Comparison of ENCODE assay signal across 16 mouse cellular contexts in the genomic region with DNA sequence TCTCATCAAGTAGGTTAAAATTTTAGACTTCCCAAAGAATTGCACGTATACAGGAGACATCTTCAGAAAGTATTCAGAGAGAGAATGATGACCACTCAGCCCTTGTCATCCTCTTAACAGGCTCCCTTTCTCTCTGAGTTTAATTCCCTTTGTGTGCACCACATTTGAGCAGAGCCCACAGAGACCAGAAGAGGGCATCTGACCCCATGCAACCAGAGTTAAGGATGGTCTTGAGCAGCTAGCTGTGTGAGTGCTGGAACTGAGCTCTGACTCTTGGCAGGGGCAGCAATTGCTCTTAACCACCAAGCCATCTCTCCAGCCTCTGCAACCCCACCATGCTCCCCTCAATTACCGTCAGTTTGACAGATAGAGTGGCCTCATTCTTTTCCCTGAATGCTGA. TPM values are rescaled to one million over a fixed set of nuclear protein-coding genes. Genes with fewer than 3 reads are reported as not detected.
A peak's percentile ranks its signal among the peaks of the same experiment; 100 is the strongest.
DNase-seq lines count a peak whose midpoint lies in the region; ATAC-seq and TF ChIP-seq lines count a peak whose summit lies in the region.
"Had no signal": no experiment of that assay in that cellular context is flagged by ENCODE, and none has a peak within 500 bp of the region (broad histone marks: within the 10 kb centered on the region; RNA-seq: fewer than 3 reads in every experiment).

No protein-coding gene starts in this region.

- H3K4me1 ChIP-seq in hindbrain, postnatal 0 days (ENCODE audit: insufficient read depth, low read length), result no peaks in the 10 kb centered on the region
- H3K4me1 ChIP-seq in hindbrain, embryonic 11.5 days (replicated peaks; ENCODE audit: control insufficient read depth, insufficient read depth, low read length), result no peaks in the 10 kb centered on the region
- H3K4me1 ChIP-seq in lung, adult 2 months (ENCODE audit: control insufficient read depth, insufficient read depth, low read length), result no peaks in the 10 kb centered on the region
- H3K4me1 ChIP-seq: embryonic facial prominence, embryonic 13.5 days; forebrain, embryonic 10.5 days; limb, embryonic 15.5 days; neural tube, embryonic 12.5 days had no signal

- peak; percentile 36 for TF ChIP-seq CTCF in hindbrain, postnatal 0 days (IDR thresholded peaks at IDR 0.05; ENCODE audit: low read depth)
- TF ChIP-seq CTCF in lung, adult 2 months (IDR thresholded peaks at IDR 0.05; ENCODE audit: insufficient read depth, low read length), result 0 out of 2 replicates have a peak, but pooled peaks have one; percentile 5

- no peak for DNase-seq in hindbrain, postnatal 0 days (ENCODE audit: low spot score)
- no peak for DNase-seq in hindbrain, embryonic 11.5 days (ENCODE audit: low spot score)
- DNase-seq in lung, adult 2 months, result no peak
- DNase-seq in lung, postnatal 10 days, result no peak
- peak; percentile 52 for DNase-seq in ES-CJ7 (ENCODE audit: low read depth, low spot score)
- no peak for DNase-seq in gastrocnemius, adult 8-10 months (ENCODE audit: low spot score in 2 of 2)
- DNase-seq in cerebellum, adult 9-10 months, result no peak
- DNase-seq: adrenal gland, postnatal 25 days; heart, postnatal 10 days; lung, postnatal 4 days; midbrain, embryonic 14.5 days had no signal

- TF ChIP-seq POLR2A in lung, adult 2 months (IDR thresholded peaks at IDR 0.05; ENCODE audit: borderline replicate concordance, extremely low read depth, low read depth, low read length), result no peak

- no peaks in the 10 kb centered on the region for H3K36me3 ChIP-seq in hindbrain, postnatal 0 days (ENCODE audit: insufficient read depth, low read length)
- H3K36me3 ChIP-seq in hindbrain, embryonic 11.5 days (ENCODE audit: control insufficient read depth, insufficient read depth, low read length), result no peaks in the 10 kb centered on the region
- H3K36me3 ChIP-seq: embryonic facial prominence, embryonic 13.5 days; forebrain, embryonic 10.5 days; limb, embryonic 15.5 days; neural tube, embryonic 12.5 days had no signal

- H3K4me3 ChIP-seq in hindbrain, postnatal 0 days (ENCODE audit: low read length), result no peak overlapping the region
- H3K4me3 ChIP-seq in hindbrain, embryonic 11.5 days (ENCODE audit: low read depth, low read length), result no peak overlapping the region
- no peak overlapping the region for H3K4me3 ChIP-seq in lung, adult 2 months (replicated peaks; ENCODE audit: extremely low read depth, low read depth, low read length)
- H3K4me3 ChIP-seq: embryonic facial prominence, embryonic 13.5 days; forebrain, embryonic 10.5 days; limb, embryonic 15.5 days; neural tube, embryonic 12.5 days had no signal

- ATAC-seq in hindbrain, postnatal 0 days, result no peak
- ATAC-seq in hindbrain, embryonic 11.5 days (ENCODE audit: low FRiP score), result no peak
- 0 out of 2 replicates have a peak, but pooled peaks have one; percentile 44 for ATAC-seq in granulocyte monocyte progenitor cell, adult 5-6 weeks (replicated peaks; ENCODE audit: poor library complexity, severe bottlenecking)

- 39% methylated on average over 2 of the region's 2 CpGs for WGBS in hindbrain, postnatal 0 days
- WGBS in hindbrain, embryonic 11.5 days, result 22% methylated on average over 2 of the region's 2 CpGs
- WGBS in lung, adult 2 months, result 38% methylated on average over 2 of the region's 2 CpGs

- no peak overlapping the region for H3K9ac ChIP-seq in hindbrain, postnatal 0 days (replicated peaks; ENCODE audit: low read length)
- no peak overlapping the region for H3K9ac ChIP-seq in hindbrain, embryonic 11.5 days (ENCODE audit: low read depth, low read length)
- H3K9ac ChIP-seq: embryonic facial prominence, embryonic 13.5 days; limb, embryonic 15.5 days; neural tube, embryonic 12.5 days had no signal

- no peaks in the 10 kb centered on the region for H3K27me3 ChIP-seq in hindbrain, postnatal 0 days (ENCODE audit: insufficient read depth, low read length)
- no peaks in the 10 kb centered on the region for H3K27me3 ChIP-seq in hindbrain, embryonic 11.5 days (ENCODE audit: control insufficient read depth, insufficient read depth, low read length)
- H3K27me3 ChIP-seq: neural tube, embryonic 12.5 days had no signal

- no peak overlapping the region for H3K4me2 ChIP-seq in hindbrain, postnatal 0 days (ENCODE audit: low read depth, low read length)
- no peak overlapping the region for H3K4me2 ChIP-seq in hindbrain, embryonic 11.5 days (replicated peaks; ENCODE audit: low read depth, low read length)
- H3K4me2 ChIP-seq: embryonic facial prominence, embryonic 13.5 days; limb, embryonic 15.5 days; neural tube, embryonic 12.5 days had no signal

- H3K9me3 ChIP-seq in hindbrain, postnatal 0 days (ENCODE audit: low read length), result no peaks in the 10 kb centered on the region
- H3K9me3 ChIP-seq in hindbrain, embryonic 11.5 days (ENCODE audit: control insufficient read depth, low read length), result no peaks in the 10 kb centered on the region
- H3K9me3 ChIP-seq: embryonic facial prominence, embryonic 13.5 days; forebrain, embryonic 10.5 days; limb, embryonic 15.5 days; neural tube, embryonic 12.5 days had no signal

- no peak overlapping the region for H3K27ac ChIP-seq in hindbrain, postnatal 0 days
- no peak overlapping the region for H3K27ac ChIP-seq in hindbrain, embryonic 11.5 days (ENCODE audit: low read depth, low read length)
- H3K27ac ChIP-seq: embryonic facial prominence, embryonic 13.5 days; forebrain, embryonic 10.5 days; limb, embryonic 15.5 days; neural tube, embryonic 12.5 days had no signal

RNA-seq across cellular contexts. Expression of a gene that starts 27.2 kb away (rescaled TPM):
- 256 and 258 TPM in 2 replicates for total RNA-seq in hindbrain, postnatal 0 days (2014; rRNA removed)
- 137 and 143 TPM in 2 replicates for polyA plus RNA-seq in hindbrain, postnatal 0 days (2015; fragmentation: Nextera tagmentation; extraction: Ambion mirVana)
- 120 and 125 TPM in 2 replicates for polyA plus RNA-seq in hindbrain, embryonic 11.5 days (2014; fragmentation: Nextera tagmentation; extraction: Ambion mirVana)
- 103 and 113 TPM in 2 replicates for polyA plus RNA-seq in lung, adult 2 months (2012; rRNA removed)
- total RNA-seq in granulocyte monocyte progenitor cell, adult 5-6 weeks (2014; fragmentation: Nextera tagmentation), result 59.3 and 77.5 TPM in 2 replicates
- total RNA-seq in granulocyte monocyte progenitor cell, adult 5-6 weeks (2017), result 21.2 and 36.5 TPM in 2 replicates
- total RNA-seq in gastrocnemius, adult 8-10 months (2022), result 10 to 100 TPM; 30.7 to 40.2 (median 33.3) TPM

RNA-seq across cellular contexts. Expression of a gene that starts 56.1 kb away (rescaled TPM):
- 65.7 and 69.5 TPM in 2 replicates for total RNA-seq in hindbrain, postnatal 0 days (2014; rRNA removed)
- polyA plus RNA-seq in hindbrain, postnatal 0 days (2015; fragmentation: Nextera tagmentation; extraction: Ambion mirVana), result 44.3 and 46.0 TPM in 2 replicates
- polyA plus RNA-seq in hindbrain, embryonic 11.5 days (2014; fragmentation: Nextera tagmentation; extraction: Ambion mirVana), result 0.60 and 0.86 TPM in 2 replicates
- 26.6 and 43.9 TPM in 2 replicates for polyA plus RNA-seq in lung, adult 2 months (2012; rRNA removed)
- not detected in 2 replicates for total RNA-seq in granulocyte monocyte progenitor cell, adult 5-6 weeks (2014; fragmentation: Nextera tagmentation)
- total RNA-seq in granulocyte monocyte progenitor cell, adult 5-6 weeks (2017), result not detected in 2 replicates
- 1,000 to 10,000 TPM in 1 of 4 experiments, 100 to 1,000 TPM in 3; 780 to 1,106 (median 929) TPM for total RNA-seq in gastrocnemius, adult 8-10 months (2022)

Comparison
In these comparisons a context has a peak if more than half of its experiments do, and no peak if none do; other contexts are left out.
1. RNA of a gene that starts 56.1 kb away (total RNA-seq): 780 to 1,106 TPM in gastrocnemius, adult 8-10 months and 65.7 to 69.5 TPM in hindbrain, postnatal 0 days; not detected in granulocyte monocyte progenitor cell, adult 5-6 weeks; every median in the first group is over 10 times any median in the second.